Mouse (Mus musculus) midbrain, embryonic 13.5 days (tissue): Measurements from ENCODE around the gene Ankrd55. TPM values are rescaled to one million over a fixed set of nuclear protein-coding genes. Genes with fewer than 3 reads are reported as not detected.

ENCODE experiments used
- ATAC-seq: fragments of 200-750 bp; cut with Nextera tagmentation; 2 replicates; pipeline ENCODE4 v1.8.0; 2017; ENCODE audit warnings: mild to moderate bottlenecking, moderate TSS enrichment, moderate library complexity
- H3K27ac ChIP-seq: fragments of 300-500 bp; sonication (generic); 2 replicates; pipeline ENCODE4 v1.5.1; 2015; ENCODE audit warnings: inconsistent platforms, mild to moderate bottlenecking, moderate library complexity
- H3K27me3 ChIP-seq: fragments of 300-500 bp; sonication (generic); 2 replicates; pipeline ENCODE4 v1.6.1; 2015; ENCODE audit warnings: mild to moderate bottlenecking, inconsistent platforms
- H3K36me3 ChIP-seq: fragments of 300-500 bp; sonication (generic); 2 replicates; pipeline ENCODE4 v1.6.1; 2015; ENCODE audit warnings: mild to moderate bottlenecking, inconsistent platforms
- H3K4me1 ChIP-seq: fragments of 300-500 bp; sonication (generic); replicated peaks from 2 replicates; pipeline ENCODE4 v1.6.1; 2015; ENCODE audit warnings: inconsistent platforms
- H3K4me2 ChIP-seq: fragments of 300-500 bp; sonication (generic); replicated peaks from 2 replicates; pipeline ENCODE4 v1.6.1; 2015; ENCODE audit warnings: moderate library complexity, mild to moderate bottlenecking, inconsistent platforms
- H3K4me3 ChIP-seq: fragments of 300-500 bp; sonication (generic); replicated peaks from 2 replicates; pipeline ENCODE4 v1.5.1; 2015; ENCODE audit warnings: mild to moderate bottlenecking, inconsistent platforms
- H3K9ac ChIP-seq: fragments of 300-500 bp; sonication (generic); replicated peaks from 2 replicates; pipeline ENCODE4 v1.6.1; 2015; ENCODE audit warnings: mild to moderate bottlenecking, inconsistent platforms
- H3K9me3 ChIP-seq: fragments of 300-500 bp; sonication (generic); 2 replicates; pipeline ENCODE4 v1.6.1; 2016; ENCODE audit warnings: mild to moderate bottlenecking, inconsistent platforms
- WGBS: fragments of 180-500 bp; shearing (Covaris S2); methylation state at CpG from one replicate; pipeline ENCODE4 v1.1.7; 2015; 5-methylcytosine and 5-hydroxymethylcytosine counted together
- polyA plus RNA-seq: library from polyadenylated mRNA; unstranded; fragments of >200 nt; fragmentation: Nextera tagmentation; extraction: Ambion mirVana; gene quantifications from 2 replicates; pipeline ENCODE4 v1.2.1, GENCODE M21; 2015

Ankrd55 gene
- polyA plus RNA-seq, 1 experiment from 2014 or later: 3.9 TPM

- Histone ChIP-seq H3K4me2 (no peak overlapping the region), H3K36me3 (no peaks in the 10 kb centered on the region), H3K9me3 (no peaks in the 10 kb centered on the region), H3K27ac (no peak overlapping the region), H3K9ac (no peak overlapping the region), H3K4me3 (no peak overlapping the region), H3K27me3 (no peaks in the 10 kb centered on the region), H3K4me1 (no peaks in the 10 kb centered on the region)
- 80% methylated on average over 5 of the region's 5 CpGs for WGBS
- ATAC-seq: no peak
Observed at GRCm38 (mm10) chr13:112387279-112387678, 99.0 kb downstream of the Ankrd55 start.

GRCm38 (mm10) chr13:112388176-112388575 lies 99.9 kb downstream of the Ankrd55 start:
- 94% methylated on average over 3 of the region's 3 CpGs for WGBS
- H3K36me3 ChIP-seq: no peaks in the 10 kb centered on the region
- no peak overlapping the region for H3K4me2 ChIP-seq
- H3K4me1 ChIP-seq: no peaks in the 10 kb centered on the region
- no peak overlapping the region for H3K4me3 ChIP-seq
- H3K9ac ChIP-seq: no peak overlapping the region
- H3K27ac ChIP-seq: no peak overlapping the region
- H3K27me3 ChIP-seq: no peaks in the 10 kb centered on the region
- no peak for ATAC-seq
- H3K9me3 ChIP-seq: no peaks in the 10 kb centered on the region

GRCm38 (mm10) chr13:112390206-112390605 lies 102.0 kb downstream of the Ankrd55 start:
- H3K27me3 ChIP-seq: no peaks in the 10 kb centered on the region
- no peak overlapping the region for H3K4me3 ChIP-seq
- no peaks in the 10 kb centered on the region for H3K4me1 ChIP-seq
- no peak for ATAC-seq
- no peaks in the 10 kb centered on the region for H3K36me3 ChIP-seq
- H3K4me2 ChIP-seq: no peak overlapping the region
- H3K9ac ChIP-seq: no peak overlapping the region
- no peaks in the 10 kb centered on the region for H3K9me3 ChIP-seq
- no peak overlapping the region for H3K27ac ChIP-seq
- 95% methylated on average over 1 of the region's 1 CpGs for WGBS

GRCm38 (mm10) chr13:112391354-112391753 lies 103.1 kb downstream of the Ankrd55 start:
- Histone ChIP-seq H3K9me3 (no peaks in the 10 kb centered on the region), H3K4me3 (no peak overlapping the region), H3K36me3 (no peaks in the 10 kb centered on the region), H3K4me2 (no peak overlapping the region), H3K27me3 (no peaks in the 10 kb centered on the region), H3K9ac (no peak overlapping the region), H3K4me1 (no peaks in the 10 kb centered on the region), H3K27ac (no peak overlapping the region)
- 75% methylated on average over 3 of the region's 3 CpGs for WGBS
- ATAC-seq: no peak

GRCm38 (mm10) chr13:112393356-112393755 lies 105.1 kb downstream of the Ankrd55 start:
- Histone ChIP-seq H3K9me3 (no peaks in the 10 kb centered on the region), H3K4me2 (no peak overlapping the region), H3K9ac (no peak overlapping the region), H3K27me3 (no peaks in the 10 kb centered on the region), H3K27ac (no peak overlapping the region), H3K4me1 (no peaks in the 10 kb centered on the region), H3K36me3 (no peaks in the 10 kb centered on the region), H3K4me3 (no peak overlapping the region)
- WGBS: 83% methylated on average over 2 of the region's 2 CpGs
- ATAC-seq: no peak

GRCm38 (mm10) chr13:112394271-112394670 lies 106.0 kb downstream of the Ankrd55 start:
- Histone ChIP-seq H3K36me3 (no peaks in the 10 kb centered on the region), H3K4me3 (no peak overlapping the region), H3K4me1 (no peaks in the 10 kb centered on the region), H3K9me3 (no peaks in the 10 kb centered on the region), H3K4me2 (no peak overlapping the region), H3K9ac (no peak overlapping the region), H3K27me3 (no peaks in the 10 kb centered on the region), H3K27ac (no peak overlapping the region)
- ATAC-seq: no peak
- WGBS: 80% methylated on average over 9 of the region's 9 CpGs

GRCm38 (mm10) chr13:112404723-112405122 lies 116.5 kb downstream of the Ankrd55 start:
- Histone ChIP-seq H3K4me3 (no peak overlapping the region), H3K4me2 (no peak overlapping the region), H3K9me3 (no peaks in the 10 kb centered on the region), H3K27ac (no peak overlapping the region), H3K36me3 (no peaks in the 10 kb centered on the region), H3K9ac (no peak overlapping the region), H3K4me1 (no peaks in the 10 kb centered on the region), H3K27me3 (no peaks in the 10 kb centered on the region)
- 88% methylated on average over 3 of the region's 3 CpGs for WGBS
- no peak for ATAC-seq

GRCm38 (mm10) chr13:112405184-112405583 lies 116.9 kb downstream of the Ankrd55 start:
- H3K27ac ChIP-seq: no peak overlapping the region
- ATAC-seq: no peak
- no peaks in the 10 kb centered on the region for H3K27me3 ChIP-seq
- H3K9ac ChIP-seq: no peak overlapping the region
- no peak overlapping the region for H3K4me2 ChIP-seq
- H3K36me3 ChIP-seq: no peaks in the 10 kb centered on the region
- H3K4me3 ChIP-seq: no peak overlapping the region
- no peaks in the 10 kb centered on the region for H3K9me3 ChIP-seq
- H3K4me1 ChIP-seq: no peaks in the 10 kb centered on the region
- 91% methylated on average over 1 of the region's 1 CpGs for WGBS

GRCm38 (mm10) chr13:112406618-112407017 lies 118.4 kb downstream of the Ankrd55 start:
- Histone ChIP-seq H3K4me1 (no peaks in the 10 kb centered on the region), H3K9me3 (no peaks in the 10 kb centered on the region), H3K27ac (no peak overlapping the region), H3K27me3 (no peaks in the 10 kb centered on the region), H3K4me3 (no peak overlapping the region), H3K4me2 (no peak overlapping the region), H3K9ac (no peak overlapping the region), H3K36me3 (no peaks in the 10 kb centered on the region)
- WGBS: 85% methylated on average over 2 of the region's 2 CpGs
- no peak for ATAC-seq

- Histone ChIP-seq H3K4me3 (no peak overlapping the region), H3K36me3 (no peaks in the 10 kb centered on the region), H3K9me3 (no peaks in the 10 kb centered on the region), H3K27ac (no peak overlapping the region), H3K4me2 (no peak overlapping the region), H3K9ac (no peak overlapping the region), H3K4me1 (no peaks in the 10 kb centered on the region), H3K27me3 (no peaks in the 10 kb centered on the region)
- WGBS: 94% methylated on average over 3 of the region's 3 CpGs
- no peak for ATAC-seq
Observed at GRCm38 (mm10) chr13:112407181-112407700, 119.0 kb downstream of the Ankrd55 start.

- ATAC-seq: no peak
- H3K27ac ChIP-seq: no peak overlapping the region
- no peak overlapping the region for H3K9ac ChIP-seq
- no peaks in the 10 kb centered on the region for H3K9me3 ChIP-seq
- WGBS: 90% methylated on average over 9 of the region's 9 CpGs
- no peak overlapping the region for H3K4me3 ChIP-seq
- H3K36me3 ChIP-seq: no peaks in the 10 kb centered on the region
- H3K27me3 ChIP-seq: no peaks in the 10 kb centered on the region
- H3K4me2 ChIP-seq: no peak overlapping the region
- no peaks in the 10 kb centered on the region for H3K4me1 ChIP-seq
Observed at GRCm38 (mm10) chr13:112407776-112408490, 119.7 kb downstream of the Ankrd55 start.

GRCm38 (mm10) chr13:112408701-112409100 lies 120.5 kb downstream of the Ankrd55 start:
- H3K9ac ChIP-seq: no peak overlapping the region
- ATAC-seq: no peak
- WGBS: 91% methylated on average over 4 of the region's 4 CpGs
- H3K9me3 ChIP-seq: no peaks in the 10 kb centered on the region
- no peak overlapping the region for H3K4me2 ChIP-seq
- H3K27me3 ChIP-seq: no peaks in the 10 kb centered on the region
- H3K36me3 ChIP-seq: no peaks in the 10 kb centered on the region
- no peaks in the 10 kb centered on the region for H3K4me1 ChIP-seq
- H3K27ac ChIP-seq: no peak overlapping the region
- H3K4me3 ChIP-seq: no peak overlapping the region

- Histone ChIP-seq H3K9me3 (no peaks in the 10 kb centered on the region), H3K4me1 (no peaks in the 10 kb centered on the region), H3K9ac (no peak overlapping the region), H3K36me3 (no peaks in the 10 kb centered on the region), H3K27me3 (no peaks in the 10 kb centered on the region), H3K4me3 (no peak overlapping the region), H3K4me2 (no peak overlapping the region), H3K27ac (no peak overlapping the region)
- no peak for ATAC-seq
- WGBS: 90% methylated on average over 2 of the region's 2 CpGs
Observed at GRCm38 (mm10) chr13:112409331-112409730, 121.1 kb downstream of the Ankrd55 start.
